Mouse (Mus musculus): ENCODE data around the gene Smarcb1.
A peak's percentile ranks its signal among the peaks of the same experiment; 100 is the strongest.

Gene Smarcb1

DNA sequence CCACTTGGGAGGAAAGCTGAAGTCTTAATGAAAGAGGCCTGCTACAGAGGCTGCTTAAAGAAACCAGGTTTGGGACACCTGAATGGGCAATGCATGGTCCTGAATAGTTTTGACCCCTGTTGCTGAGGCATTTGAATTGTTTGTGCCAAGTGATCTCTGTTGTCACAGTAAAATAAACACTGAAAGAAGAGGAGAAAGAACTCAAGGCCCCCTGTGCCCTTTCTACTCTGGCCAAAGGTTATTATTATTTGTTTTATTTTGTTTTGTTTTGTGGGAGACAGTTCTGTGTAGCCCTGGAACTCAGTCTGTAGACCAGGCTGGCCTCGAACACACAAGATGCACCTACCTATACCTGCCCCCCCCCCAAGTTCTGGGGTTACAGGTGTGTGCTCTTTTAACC is 13.6 kb upstream of the Smarcb1 start:
- no peak for DNase-seq (ENCODE audit: low spot score in 2 of 2)

DNA sequence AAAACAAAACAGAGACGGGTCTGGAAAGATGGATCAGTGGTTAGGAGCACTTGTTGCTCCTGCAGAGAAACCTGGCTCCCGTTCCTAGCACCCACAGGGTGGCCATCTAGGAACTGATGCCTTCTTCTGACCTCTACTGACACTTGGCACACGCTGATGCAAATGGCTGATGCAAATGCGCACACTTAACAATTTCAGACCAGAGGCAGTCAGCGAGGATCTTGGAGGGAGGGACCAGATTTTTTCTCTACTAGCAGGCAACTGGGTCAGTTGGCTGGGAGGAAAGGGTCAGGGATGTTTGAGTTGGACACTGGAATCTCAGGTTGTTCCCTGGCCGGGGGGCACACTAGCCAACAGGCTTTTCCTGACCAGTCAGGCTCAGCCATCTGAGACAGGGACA is 11.5 kb upstream of the Smarcb1 start, which contains the start of gene Chchd10:
Gene Chchd10 (plus strand): TSS at position 240 of the 400 bp plus-strand sequence.
- no peak for DNase-seq (ENCODE audit: low spot score in 2 of 2)

DNA sequence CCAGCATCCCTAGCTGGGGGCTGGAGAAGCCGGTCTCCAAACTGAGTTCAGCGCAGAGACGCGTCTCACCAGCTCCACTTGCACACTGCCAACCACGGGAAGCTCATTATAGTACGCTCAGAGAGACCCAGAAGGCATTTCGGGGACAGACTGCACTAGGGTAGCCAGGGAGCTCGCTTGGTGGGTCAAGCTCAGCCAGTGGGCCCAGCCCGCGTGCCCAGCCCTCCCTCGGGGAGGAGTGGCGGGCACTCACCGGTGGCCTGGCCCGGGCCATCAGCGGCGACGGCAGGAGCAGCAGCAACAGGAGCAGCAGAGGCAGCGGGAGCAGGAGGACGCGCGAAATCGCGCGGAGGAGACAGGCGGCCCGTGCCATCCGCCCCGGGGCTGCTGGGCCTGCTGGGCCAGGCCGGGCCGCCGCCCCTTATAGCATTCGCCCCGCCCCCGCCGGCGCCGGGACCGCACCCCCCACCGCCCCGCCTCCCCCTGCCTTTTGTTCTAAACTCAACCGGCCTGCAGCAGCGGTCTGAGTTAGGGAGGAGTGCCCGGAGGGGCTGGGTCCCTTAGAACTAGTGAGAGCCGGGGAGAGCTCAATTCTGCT is 10.8 kb upstream of the Smarcb1 start:
- DNase-seq (ENCODE audit: low spot score in 2 of 2): peak in 1 of 2 experiments; percentile 31

DNA sequence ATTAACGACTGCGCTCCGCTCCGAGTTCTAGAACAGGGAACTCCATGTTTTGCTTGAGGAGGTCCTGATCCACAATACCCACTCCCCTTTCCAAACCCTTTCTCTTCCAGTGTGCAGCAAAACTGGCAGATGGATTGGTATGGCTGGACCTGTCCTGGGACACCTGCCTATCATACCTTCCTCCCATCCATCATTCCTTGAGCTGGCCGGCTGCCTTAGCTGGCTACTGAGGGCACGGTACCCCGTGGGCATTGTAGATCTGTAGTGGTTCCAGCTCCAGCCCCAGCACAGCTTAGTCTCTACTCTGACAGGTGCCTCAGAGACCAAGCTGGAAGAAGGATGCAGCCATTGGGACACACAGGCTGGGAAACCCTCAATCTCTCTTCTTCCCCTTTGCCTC is 9.9 kb upstream of the Smarcb1 start:
- DNase-seq (ENCODE audit: low spot score in 2 of 2): no peak

DNA sequence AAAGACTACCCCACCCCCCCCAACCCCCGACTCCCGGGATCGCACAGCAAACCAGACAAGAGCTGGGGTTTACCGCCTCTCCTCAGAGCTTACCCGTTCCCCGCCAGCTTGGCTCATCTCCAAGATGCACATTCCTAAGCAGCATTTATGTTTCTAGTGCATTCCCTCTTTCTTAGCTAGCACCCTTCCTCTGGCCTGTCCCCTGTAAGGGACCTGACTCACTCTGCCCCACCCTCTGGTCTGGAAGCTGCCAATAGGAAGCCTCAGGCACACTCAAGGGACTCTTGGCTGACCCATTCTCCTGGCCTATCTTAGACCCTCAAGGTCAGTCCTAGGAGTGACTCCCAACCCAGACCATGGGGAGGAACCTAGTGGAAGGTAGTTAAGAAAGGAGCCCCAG is 8.9 kb upstream of the Smarcb1 start:
- DNase-seq (ENCODE audit: low spot score in 2 of 2): no peak

DNA sequence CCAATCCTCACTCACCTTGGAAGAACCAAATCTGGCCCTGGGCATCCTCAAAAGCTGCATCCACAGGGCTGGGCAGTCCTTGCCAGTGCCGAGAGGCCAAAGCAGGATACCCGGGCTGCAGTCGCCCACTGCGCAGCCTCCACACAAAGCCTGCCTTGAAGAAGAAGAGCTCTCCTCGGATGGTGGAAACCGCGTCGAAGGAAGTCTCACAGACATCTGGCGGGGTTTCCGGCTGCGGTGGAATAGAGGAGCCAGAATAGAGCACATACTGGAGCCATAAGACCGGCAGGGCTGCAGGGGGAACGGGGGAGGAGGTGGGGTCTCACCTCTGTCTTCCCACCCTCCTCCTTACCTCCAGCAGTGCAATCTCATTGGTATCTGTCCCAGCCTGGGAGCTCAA is 5.0 kb upstream of the Smarcb1 start:
- DNase-seq (ENCODE audit: low spot score in 2 of 2): peak in 1 of 2 experiments; percentile 27

DNA sequence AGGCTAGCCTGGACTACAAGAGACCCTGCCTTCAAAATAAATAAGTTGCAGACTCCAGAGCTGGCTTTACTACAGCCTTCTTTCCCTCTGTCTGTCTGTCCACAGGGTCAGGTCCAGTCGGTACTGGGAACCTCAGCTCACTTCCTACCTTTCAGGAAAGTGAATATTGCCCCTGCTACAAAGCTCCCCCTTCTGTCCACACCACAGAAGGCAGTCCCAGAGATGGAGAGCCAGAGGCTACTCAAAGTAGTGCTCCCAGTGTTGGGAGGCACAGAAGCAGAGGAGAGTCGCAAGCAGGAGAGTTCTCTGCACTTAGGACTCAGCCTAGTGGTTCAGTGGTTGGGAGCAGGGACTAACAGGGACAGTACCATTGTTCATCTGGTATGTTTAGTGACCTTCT is 2.9 kb upstream of the Smarcb1 start:
- no peak for DNase-seq (ENCODE audit: low spot score in 2 of 2)

DNA sequence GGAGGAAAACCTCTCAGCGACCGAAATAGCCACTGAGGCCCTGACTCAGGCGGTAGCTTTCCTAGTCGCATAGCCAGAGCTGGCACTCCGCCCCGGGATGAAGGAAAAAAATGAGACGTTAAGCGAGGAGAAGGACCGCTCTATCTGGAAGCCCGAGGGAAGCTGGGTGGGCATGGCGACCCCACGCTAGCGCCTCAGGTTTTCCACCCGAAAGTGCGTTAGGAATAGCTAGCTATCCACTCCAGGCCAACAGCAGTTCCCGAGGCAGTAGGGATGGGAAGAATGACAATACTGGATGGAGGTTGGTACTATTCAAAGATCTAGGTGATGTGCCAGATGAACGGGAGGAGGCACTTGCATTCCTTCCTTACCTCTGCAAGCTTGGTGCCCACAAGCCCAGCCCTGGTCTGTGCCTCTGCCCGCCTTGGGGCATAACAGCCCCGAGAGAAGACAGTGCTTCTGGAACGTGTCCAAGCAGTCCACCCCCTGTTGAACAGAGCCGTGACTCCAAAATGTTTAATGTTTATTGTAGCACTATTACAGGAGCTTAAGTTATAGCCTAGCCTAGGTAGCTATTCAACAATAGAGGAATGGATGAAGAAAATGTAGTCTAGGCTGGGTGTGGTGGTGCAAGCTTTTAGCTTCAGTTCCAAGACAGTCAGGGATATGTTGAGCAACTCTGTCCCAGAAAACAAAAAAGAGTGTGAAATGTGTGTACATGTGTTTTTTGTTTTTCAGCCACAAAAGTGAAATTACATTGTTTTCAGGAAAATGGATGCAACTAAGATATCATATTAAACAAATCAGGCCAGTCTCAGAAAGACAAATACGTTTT is 526 bp upstream of the Smarcb1 start:
- peak in 1 of 2 experiments; percentile 16 for DNase-seq (ENCODE audit: low spot score in 2 of 2)

DNA sequence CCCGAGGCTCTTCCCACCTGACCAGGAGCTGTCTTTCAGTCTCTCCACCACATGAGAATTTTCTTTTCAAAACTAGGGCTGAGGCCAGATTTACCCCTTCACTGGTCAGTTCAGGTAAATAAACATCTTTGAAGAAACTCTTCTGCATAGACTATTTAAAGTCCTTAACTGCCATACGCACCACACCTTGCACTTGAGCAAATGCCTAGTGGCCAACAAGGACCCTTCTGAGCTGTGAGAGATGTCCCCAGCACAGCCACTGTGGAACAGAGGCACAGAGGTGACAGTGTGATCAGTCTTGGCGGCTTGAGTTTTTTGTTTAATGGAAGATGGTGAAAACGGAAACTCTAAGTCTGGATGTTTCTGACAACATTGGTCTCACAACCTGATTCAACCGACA is 2.4 kb downstream of the Smarcb1 start:
- DNase-seq (ENCODE audit: low spot score in 2 of 2): no peak

DNA sequence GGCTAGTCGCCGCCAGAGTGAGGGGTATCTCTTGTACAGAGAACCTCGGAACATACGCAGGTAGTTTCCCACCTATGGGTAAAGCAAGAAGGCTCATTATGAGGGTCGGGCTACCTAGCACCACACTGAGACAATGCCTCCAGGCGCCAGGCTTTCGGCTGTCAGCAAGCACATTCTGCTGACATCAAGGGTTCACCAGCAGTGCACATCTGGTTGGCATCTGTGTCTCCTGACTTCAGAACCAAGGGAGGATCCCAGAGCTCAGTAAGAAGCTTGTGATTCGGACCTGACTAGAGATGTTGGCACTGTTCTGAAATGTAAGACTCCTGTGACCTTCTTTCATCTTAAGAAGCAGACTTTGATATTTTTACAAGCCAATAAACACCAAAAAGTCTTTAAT is 4.6 kb downstream of the Smarcb1 start:
- DNase-seq (ENCODE audit: low spot score in 2 of 2): no peak

DNA sequence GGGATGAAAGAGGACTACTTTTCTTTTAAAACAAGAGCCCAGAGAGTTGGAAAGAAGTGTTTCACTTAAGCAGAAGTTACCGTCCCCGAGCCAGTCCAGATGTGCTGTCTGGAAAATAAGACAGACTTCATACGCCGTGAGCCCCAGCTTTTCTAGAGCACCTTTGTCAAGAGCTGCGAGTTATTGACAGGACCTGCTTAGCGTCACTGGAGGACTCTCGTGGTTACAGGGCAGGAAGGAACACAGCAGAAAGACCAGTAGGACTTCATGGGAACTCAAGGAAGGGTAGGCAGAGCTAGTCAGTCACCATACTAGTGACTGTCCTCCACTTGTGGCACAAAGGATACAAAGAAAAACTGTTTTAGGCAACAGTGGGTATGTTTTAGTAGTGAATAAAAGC is 5.9 kb downstream of the Smarcb1 start:
- no peak for DNase-seq (ENCODE audit: low spot score in 2 of 2)

DNA sequence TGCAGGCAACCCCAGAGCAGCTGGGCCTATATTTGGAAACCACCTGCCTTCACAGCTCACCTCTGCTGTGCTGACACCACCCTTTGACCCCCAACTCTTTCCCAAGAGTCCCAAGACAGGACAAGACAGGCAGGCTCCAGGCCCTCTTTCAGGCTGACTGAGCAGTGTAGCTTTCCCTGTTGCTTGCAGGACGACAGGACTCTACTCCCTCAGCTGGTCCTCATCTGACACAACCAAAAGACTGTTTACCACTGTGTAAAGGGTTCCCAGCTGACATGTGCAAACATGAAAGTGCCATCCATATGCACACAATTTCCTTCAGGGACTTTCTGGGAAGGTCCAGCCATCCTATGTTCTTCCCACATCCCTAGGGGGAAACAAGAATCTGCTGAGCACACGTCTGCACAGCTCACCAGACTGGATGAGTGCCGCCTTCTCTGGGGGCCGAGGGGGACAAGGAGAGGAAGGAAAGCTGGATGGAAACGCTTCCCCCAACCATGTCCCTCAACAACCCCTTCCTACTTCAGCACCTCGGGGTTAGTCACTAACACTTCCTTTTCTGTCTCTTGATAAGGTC is 8.3 kb downstream of the Smarcb1 start:
- DNase-seq (ENCODE audit: low spot score in 2 of 2): no peak

DNA sequence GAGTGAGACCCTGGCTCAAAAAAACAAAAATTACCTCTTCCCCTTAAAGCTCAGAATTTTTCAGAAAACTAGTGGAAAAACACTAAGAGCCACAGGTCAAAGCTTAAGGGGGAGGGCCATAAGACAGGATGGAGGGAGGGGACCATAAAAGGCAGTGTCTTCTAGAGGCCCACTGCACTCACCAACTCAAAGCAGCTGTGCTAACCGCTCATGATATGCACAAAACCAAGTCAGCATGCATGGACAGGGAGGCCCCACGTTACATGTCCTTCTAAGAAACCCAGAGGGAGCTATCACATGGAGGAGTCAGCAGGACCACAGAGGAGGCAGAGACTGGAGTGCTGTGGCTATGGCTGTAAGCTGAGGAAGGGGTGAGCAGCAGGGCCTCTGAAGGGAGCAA is 10.7 kb downstream of the Smarcb1 start:
- DNase-seq (ENCODE audit: low spot score in 2 of 2): no peak

DNA sequence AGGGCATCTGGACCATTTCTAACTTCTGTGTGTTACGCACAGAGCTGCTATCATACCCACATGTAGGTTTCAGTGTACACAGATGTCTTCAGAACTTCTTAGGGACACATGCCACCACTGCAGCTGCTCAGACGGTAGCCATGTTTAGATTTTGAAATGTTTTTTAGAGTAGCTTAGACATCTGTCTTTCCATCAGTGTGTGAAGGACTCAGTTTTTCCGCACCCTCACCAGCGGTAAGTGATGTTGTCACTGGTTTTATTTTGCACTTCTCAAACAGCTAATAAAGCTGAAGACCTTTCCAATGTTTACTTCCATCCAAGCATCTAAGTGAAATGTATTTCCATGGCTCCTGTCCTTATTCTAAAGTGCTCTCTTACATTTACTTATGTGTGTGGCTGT is 14.5 kb downstream of the Smarcb1 start:
- DNase-seq (ENCODE audit: low spot score in 2 of 2): no peak

DNA sequence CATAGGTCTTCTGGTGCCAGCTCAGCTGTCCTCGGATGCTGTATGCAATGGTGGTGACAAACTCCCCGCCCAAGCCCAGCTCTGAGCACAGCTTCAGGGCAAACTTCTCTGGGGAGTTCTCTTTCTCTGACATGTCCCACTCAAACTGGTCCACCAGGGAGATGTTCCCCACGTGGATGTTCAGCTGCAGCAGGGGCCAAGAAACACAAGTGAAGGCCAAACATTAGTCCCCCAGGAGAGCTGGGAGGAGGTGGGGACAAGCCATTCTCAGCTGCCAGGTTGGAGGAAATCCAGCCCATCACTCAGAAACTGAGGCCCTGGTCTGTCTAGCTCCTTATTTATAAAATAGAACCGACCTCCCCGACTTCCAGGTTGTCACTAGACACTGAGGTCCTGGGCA is 17.0 kb downstream of the Smarcb1 start:
- DNase-seq (ENCODE audit: low spot score in 2 of 2): no peak

DNA sequence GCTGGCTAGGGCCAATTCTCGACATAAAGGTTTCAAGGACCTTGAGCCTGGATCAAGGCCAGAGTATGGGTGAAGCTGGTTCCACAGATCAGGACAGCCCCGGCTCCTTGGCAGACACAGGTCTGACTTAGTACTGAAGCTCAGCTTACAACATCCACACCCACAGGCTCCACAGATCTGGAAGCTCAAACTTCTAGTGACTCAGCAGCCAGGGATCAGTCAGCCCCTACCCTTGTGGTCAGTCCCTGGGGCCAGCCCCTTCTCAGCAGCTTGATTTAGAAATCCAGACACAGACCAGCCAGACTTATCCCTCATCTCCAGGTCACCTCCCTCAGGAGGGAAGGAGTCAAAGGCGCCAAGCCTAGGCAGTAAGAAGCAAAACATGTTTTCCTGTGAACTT is 22.6 kb downstream of the Smarcb1 start:
- no peak for DNase-seq (ENCODE audit: low spot score in 2 of 2)

DNA sequence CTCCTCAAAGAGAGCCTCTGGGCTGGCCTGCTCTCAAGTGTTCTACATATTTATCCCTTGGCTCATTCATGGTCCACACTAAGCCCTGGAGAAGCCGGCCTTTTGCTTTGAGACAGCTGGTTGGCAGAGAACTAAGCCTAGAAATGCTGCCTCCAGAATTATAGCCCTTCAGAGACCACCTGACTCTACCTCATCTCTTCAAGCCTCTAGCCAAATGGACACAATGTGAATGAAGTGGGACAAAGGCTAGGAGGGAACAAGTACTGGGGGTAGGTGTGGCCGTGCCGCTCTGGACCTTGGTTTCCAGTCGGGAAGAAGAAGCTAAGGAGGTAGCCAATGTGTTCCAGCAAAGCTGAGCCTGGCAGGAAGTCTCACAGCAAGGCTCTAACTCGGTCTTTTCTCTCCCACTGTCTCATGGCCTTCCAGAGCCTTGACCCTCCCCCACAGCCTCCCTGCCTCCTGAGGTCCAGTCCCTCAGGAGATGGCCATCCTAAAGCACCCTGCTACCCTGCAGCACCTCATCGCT is 23.3 kb downstream of the Smarcb1 start:
- no peak for DNase-seq (ENCODE audit: low spot score in 2 of 2)

DNA sequence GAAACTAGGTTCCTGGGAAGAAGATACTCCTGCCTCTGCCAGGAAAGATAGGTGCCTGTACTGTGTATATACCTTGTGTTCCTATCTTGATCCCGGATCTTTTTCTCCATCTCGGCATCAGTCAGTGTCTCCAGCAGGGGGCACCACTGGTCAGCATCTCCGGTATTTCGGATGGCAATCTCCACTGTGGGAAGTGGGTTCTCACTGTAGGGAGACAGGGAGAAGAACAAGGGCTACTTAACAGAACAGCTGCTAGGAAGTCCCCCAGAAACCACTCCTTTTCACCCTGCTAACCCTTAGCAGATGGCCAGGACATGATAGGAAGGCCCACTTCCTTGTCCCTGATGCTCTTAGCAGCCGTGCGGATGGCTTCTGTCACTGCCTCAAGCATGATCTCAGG is 24.0 kb downstream of the Smarcb1 start:
- DNase-seq (ENCODE audit: low spot score in 2 of 2): peak in 1 of 2 experiments; percentile 35

DNA sequence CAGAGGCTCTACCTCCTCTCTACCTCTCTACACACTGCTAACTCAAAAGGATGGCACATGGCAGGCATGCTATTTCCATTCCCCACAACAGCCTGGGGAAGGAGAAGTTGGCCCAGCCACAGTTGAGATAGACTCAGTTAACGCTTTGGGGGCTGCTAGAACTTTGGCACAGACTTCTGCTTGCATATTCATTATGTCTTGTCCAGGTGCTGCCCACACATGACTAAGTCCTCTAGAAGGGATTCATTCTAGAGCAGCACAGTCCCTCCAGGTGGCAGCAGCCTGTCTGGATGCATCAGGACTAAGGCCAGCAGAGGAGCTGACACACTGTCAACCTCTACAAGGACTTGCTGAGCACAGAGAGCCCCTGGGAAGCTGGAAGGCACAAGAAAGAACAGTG is 25.2 kb downstream of the Smarcb1 start:
- no peak for DNase-seq (ENCODE audit: low spot score in 2 of 2)

DNA sequence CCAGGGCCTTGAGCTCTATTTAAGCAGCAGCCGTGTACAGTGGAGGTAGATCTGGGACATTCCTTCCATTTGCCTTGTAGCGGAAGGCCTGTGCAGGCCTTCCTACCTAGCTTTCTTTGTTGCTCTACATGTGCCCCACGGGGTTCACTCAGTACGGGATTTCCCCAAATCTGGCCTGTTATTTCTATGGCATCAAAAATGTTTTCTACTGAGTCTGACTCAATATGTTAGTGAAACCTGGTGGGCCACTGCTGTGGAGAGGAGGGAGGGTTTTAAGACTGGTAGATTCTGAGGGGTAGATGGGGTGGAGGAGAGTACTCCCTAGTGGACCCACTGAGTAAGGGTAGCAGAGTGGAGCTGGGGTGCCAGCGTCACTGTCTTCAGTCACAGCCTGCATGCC is 25.7 kb downstream of the Smarcb1 start:
- no peak for DNase-seq (ENCODE audit: low spot score in 2 of 2)

DNA sequence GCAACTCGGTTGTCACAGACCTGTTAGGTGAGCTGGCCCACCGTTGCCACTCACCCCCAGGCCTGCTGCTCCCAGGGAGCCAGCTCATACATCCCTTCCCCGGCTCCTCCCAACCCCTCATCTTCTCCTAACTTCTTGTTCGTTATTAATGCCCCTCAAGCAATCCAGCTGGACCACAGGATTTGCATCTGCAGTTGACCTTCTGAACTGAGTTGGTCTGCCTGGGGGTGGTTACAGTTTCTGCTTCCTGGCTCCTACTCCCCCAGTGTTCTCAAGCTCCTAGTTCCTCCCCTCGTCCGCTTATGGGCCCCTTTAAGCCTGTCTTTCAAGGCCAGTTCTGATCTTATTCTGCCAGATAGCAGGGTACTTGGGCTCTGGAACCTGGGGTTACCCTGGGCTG is 26.8 kb downstream of the Smarcb1 start:
- DNase-seq (ENCODE audit: low spot score in 2 of 2): no peak

DNA sequence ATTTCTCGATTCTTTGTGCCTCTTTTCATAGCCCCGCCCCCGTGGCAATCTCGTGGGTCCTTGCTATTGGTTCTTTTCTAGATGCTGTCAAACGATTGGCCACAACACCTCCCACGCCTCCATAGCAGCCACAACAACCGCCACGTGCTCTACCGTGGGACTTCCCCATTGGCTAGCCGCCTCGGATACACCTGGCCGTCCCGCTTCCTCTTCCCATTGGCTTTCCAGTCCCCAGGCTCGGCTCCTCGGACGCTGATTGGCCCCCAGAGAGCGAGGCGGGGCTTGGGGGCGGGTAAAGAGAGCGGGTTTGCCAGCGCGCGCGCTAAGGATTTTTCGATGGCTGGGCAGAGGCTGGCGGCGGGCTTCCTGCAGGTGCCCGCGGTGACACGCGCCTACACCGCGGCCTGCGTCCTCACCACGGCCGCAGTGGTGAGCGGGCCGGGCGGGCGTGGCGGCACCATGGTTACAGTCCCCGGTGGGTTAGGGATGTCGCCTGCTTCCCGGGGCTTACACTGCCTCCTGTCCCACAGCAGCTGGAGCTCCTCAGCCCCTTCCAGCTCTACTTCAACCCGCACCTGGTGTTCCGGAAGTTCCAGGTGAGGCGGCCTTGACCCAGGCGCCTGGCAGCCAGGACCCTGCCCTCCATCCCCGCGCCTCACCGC is 28.2 kb downstream of the Smarcb1 start, which contains the start of gene Derl3:
Gene Derl3 (plus strand): TSS at position 325 of the 662 bp plus-strand sequence.
- DNase-seq (ENCODE audit: low spot score in 2 of 2): peak; percentile 91 to 94

Data from thymus, postnatal 10 days (tissue).